Comparison of ENCODE assay signal across 8 mouse cellular contexts in the genomic region with DNA sequence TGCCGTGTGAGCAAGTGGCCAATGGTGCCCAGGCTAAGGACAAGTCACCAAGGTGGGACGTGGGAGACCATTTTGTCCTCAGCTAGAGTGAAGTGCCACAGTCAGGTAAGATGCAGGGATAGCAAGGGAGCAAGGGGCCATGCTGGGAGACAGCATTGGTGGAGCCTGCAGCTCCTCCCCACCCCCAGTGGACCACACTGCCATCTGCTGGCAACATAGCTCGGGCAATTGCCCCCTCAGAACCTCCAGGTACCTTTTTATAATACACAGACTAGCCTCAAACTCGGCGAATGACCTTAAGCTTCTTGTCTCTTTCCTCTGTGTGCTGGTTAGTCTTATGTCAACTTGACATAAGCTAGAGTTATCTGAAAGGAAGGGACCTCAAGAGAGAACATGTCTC.
A peak's percentile ranks its signal among the peaks of the same experiment; 100 is the strongest.
DNase-seq lines count a peak whose midpoint lies in the region; ATAC-seq lines count a peak whose summit lies in the region.
"Had no signal": no experiment of that assay in that cellular context is flagged by ENCODE, and none has a peak within 500 bp of the region (broad histone marks: within the 10 kb centered on the region; RNA-seq: fewer than 3 reads in every experiment).

No protein-coding gene starts in this region.

- DNase-seq in spleen, adult 18-20 months = peak; percentile 66 to 77
- no peak for DNase-seq in spleen, adult 12 weeks (ENCODE audit: low spot score)
- peak; percentile 54 for DNase-seq in adrenal gland, adult 2 months
- peak; percentile 58 for DNase-seq in induced T-regulatory cell, adult 2 months (ENCODE audit: low read depth)
- DNase-seq in skeletal muscle tissue, adult 2 months (ENCODE audit: low read depth, low spot score) = peak; percentile 10
- no peak for DNase-seq in hindbrain, embryonic 14.5 days (ENCODE audit: low spot score)
- DNase-seq: liver, embryonic 13.5 days had no signal

- H3K27ac ChIP-seq in hindbrain, embryonic 14.5 days = no peak overlapping the region
- H3K27ac ChIP-seq: liver, embryonic 13.5 days had no signal

- no peak overlapping the region for H3K4me3 ChIP-seq in hindbrain, embryonic 14.5 days (replicated peaks; ENCODE audit: low read length)
- H3K4me3 ChIP-seq: liver, embryonic 13.5 days had no signal

- no peak for ATAC-seq in cerebellum, adult (ENCODE audit: insufficient number of reproducible peaks, low FRiP score, low TSS enrichment)
- ATAC-seq in hindbrain, embryonic 14.5 days (ENCODE audit: low FRiP score) = no peak

- no peaks in the 10 kb centered on the region for H3K36me3 ChIP-seq in hindbrain, embryonic 14.5 days (replicated peaks; ENCODE audit: control insufficient read depth, insufficient read depth)
- H3K36me3 ChIP-seq: liver, embryonic 13.5 days had no signal

- no peaks in the 10 kb centered on the region for H3K4me1 ChIP-seq in hindbrain, embryonic 14.5 days (replicated peaks; ENCODE audit: control insufficient read depth, insufficient read depth, low read length)
- H3K4me1 ChIP-seq: liver, embryonic 13.5 days had no signal

- WGBS in hindbrain, embryonic 14.5 days = 88% methylated on average over 5 of the region's 5 CpGs

- no peaks in the 10 kb centered on the region for H3K9me3 ChIP-seq in hindbrain, embryonic 14.5 days (ENCODE audit: control insufficient read depth, low read length)
- H3K9me3 ChIP-seq: liver, embryonic 13.5 days had no signal

- H3K9ac ChIP-seq in hindbrain, embryonic 14.5 days = no peak overlapping the region
- H3K9ac ChIP-seq: liver, embryonic 13.5 days had no signal

- H3K27me3 ChIP-seq in hindbrain, embryonic 14.5 days (ENCODE audit: control insufficient read depth, insufficient read depth, low read length) = no peaks in the 10 kb centered on the region
- H3K27me3 ChIP-seq: liver, embryonic 13.5 days had no signal

- H3K4me2 ChIP-seq in hindbrain, embryonic 14.5 days (replicated peaks) = no peak overlapping the region
- H3K4me2 ChIP-seq: liver, embryonic 13.5 days had no signal

Comparison
In these comparisons a context has a peak if more than half of its experiments do, and no peak if none do; other contexts are left out.
1. DNase-seq: peak in spleen, adult 18-20 months (2 of 2), adrenal gland, adult 2 months (single experiment), induced T-regulatory cell, adult 2 months (single experiment) and skeletal muscle tissue, adult 2 months (single experiment); none in spleen, adult 12 weeks (single experiment) and hindbrain, embryonic 14.5 days (single experiment).